Mouse (Mus musculus) testis, adult 2 months (tissue): Measurements from ENCODE around the gene Wdr59.

Experiments used
- CTCF ChIP-seq: fragments of 200-500 bp; IDR thresholded peaks from 2 replicates; pipeline ENCODE4 v1.5.1; 2012; ENCODE audit warnings: low read depth, mild to moderate bottlenecking, inconsistent platforms, low read length, moderate library complexity; ENCODE audit not compliant: control insufficient read depth, insufficient read depth, insufficient replicate concordance
- POLR2A ChIP-seq: fragments of 200-500 bp; IDR thresholded peaks from 2 replicates; pipeline ENCODE4 v1.6.1; 2012; ENCODE audit warnings: low read depth, mild to moderate bottlenecking, inconsistent platforms, low read length, moderate library complexity; ENCODE audit not compliant: control insufficient read depth

DNA sequence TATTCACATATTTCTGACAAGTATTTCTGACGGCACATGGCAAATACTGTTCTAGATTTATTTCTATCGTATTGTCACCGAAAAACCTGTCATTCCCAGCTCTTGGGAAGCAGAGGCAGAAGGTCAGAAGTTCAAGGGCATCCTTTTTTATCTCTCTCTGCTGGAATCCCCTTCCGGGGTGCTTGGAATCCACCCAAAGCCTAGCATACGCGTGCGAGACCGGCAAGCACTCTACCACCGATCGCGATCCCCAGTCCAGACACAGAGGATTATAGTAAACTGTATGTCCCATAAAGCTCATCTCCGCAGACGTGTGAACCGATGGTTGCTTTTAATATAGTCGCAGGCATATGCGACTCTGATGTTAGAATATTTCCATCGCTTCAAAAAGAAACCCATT lies 9.7 kb upstream of the Wdr59 start:
- TF ChIP-seq POLR2A (no peak), CTCF (no peak)
